Mouse (Mus musculus) induced T-regulatory cell, adult 2 months (primary cell): ENCODE results near the gene Vav1.
A peak's percentile ranks its signal among the peaks of the same experiment; 100 is the strongest.
"Not testable (repeated sequence)": the region's sequence is repeated elsewhere in the genome, so short reads cannot be mapped to it uniquely, and the experiment has no call there.

Source experiments
- DNase-seq: peaks from one replicate; pipeline ENCODE4 v3.0.0-alpha.2; 2012; ENCODE audit warnings: low read depth

Gene Vav1

DNA sequence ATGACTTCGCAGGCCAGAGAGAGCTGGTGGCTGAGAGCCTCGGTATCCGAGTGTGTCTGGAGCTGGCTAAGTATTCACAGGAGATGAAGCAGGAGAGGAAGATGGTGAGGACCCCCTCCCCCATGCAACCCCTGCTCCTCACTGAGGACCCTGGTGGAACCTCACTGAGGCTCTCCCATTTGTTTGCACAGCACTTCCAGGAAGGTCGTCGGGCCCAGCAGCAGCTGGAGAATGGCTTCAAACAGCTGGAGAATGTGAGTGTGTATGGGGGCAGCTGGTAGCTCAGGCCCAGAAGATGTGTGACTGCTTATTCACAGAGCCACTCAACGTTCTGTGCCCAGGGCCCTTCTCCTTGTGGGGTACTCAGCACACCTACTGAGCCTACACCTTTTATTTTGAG is 25.6 kb upstream of the Vav1 start:
- no peak for DNase-seq

DNA sequence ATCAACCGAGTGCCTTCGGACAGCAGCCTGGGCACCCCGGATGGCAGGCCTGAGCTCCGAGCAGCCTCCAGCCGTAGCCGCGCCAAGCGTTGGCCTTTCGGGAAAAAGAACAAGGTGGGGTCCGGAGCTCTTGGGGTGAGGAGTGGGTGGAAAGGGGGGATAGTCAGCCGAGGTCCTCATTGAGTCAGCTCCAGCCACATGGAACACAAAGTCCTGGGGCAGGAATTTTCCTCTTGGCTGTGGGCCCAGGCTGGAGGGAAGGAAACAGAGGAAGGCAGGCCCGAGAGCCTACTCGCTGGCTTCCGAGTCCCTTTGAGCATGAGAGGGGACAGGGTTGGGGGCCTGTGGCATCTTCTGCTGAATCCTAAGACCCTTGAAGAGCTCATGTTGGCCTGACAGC is 23.5 kb upstream of the Vav1 start:
- no peak for DNase-seq

DNA sequence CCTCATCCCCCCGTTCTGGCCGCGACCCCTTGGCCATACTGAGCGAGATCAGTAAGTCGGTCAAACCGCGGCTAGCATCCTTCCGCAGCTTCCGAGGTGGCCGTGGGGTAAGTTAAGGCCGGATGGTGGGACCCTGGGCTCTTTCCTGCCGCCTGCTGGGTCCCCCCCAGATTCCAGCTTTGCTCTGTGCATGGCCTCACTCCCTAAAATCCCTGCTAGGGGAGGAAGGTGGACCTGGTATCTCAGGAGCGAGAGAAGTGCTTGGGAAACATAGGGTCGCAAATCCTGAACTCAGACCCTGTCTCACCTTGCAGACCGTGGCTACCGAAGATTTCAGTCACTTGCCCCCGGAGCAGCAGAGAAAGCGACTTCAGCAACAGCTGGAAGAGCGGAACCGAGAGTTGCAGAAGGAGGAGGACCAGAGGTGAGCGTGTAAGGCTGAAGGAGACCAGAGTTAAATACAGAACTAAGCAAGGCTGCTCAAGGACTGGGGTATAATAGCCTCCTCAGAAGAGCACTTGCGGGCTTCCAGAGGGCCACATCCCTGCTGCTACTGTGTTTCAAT is 21.9 kb upstream of the Vav1 start:
- DNase-seq: no peak

DNA sequence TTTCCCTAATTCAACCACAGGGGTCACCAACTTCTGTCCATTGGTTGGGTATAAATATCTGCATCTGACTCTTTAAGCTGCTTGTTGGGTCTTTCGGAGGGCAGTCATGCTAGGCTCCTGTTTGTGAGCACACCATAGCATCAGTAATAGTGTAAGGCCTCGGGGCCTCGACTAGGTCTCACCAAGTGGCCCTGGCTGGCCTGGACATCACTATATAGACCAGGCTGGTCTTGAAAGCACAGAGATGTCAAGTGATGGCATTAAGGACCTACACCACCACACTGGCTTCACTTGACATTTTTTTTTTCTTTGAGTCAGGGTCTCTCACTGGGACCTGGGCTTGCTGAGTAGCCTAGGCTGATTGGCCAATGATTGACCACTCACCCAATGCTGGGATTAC is 20.7 kb upstream of the Vav1 start:
- no peak for DNase-seq

DNA sequence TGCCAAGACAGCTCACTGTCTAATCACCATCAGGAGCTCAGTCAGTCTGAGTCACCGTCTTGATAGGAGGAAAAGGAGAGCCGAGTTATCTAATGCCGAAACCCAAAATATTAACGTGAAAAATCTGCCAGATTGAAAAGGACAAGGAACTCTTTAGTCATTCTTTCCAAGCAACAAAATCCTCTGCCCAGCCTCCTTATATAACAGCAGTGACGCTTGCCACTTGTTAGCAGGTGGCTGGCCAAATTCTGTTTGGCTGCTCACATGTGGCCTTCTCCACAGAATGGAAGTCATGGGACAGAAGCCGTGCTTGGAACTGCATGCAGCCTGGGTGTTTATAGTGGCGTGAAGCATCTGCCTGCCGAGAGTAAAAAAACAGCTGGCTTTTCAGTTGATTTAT is 19.2 kb upstream of the Vav1 start:
- DNase-seq: no peak

DNA sequence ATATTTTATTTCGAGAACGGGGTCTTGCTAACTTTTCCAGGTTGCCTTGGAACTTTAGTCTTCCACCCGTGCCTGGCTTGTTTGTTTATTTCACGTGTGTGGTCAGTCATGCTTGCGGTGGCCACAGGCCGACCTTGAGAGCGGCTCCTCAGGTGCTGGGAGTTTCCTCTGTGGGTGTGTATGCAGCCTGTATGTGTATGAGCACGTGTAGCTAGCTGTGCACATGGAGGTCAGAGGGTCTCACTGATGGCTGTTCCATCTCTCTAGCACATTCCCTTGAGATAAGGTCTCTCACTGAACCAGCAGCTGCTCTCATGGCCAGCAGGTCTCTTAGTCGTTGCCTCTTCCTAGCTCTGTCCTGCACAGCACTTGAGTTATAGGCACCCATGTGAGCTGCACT is 18.5 kb upstream of the Vav1 start:
- no peak for DNase-seq

DNA sequence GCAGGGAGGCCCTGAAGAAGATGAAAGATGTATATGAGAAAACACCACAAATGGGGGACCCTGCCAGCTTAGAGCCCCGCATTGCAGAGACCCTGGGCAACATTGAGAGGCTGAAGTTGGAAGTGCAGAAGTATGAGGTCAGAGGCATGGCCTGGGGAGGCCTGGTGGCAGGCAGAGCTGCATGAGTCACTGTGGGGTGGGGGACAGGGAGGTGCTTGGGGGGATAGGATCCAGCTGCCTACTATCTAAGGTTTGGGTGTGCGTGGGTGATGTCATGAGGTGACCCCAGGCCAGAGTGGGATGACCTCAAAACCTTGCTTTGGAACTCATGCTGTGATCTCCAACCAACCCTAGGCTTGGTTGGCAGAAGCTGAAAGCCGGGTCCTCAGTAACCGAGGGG is 17.6 kb upstream of the Vav1 start:
- DNase-seq: no peak

DNA sequence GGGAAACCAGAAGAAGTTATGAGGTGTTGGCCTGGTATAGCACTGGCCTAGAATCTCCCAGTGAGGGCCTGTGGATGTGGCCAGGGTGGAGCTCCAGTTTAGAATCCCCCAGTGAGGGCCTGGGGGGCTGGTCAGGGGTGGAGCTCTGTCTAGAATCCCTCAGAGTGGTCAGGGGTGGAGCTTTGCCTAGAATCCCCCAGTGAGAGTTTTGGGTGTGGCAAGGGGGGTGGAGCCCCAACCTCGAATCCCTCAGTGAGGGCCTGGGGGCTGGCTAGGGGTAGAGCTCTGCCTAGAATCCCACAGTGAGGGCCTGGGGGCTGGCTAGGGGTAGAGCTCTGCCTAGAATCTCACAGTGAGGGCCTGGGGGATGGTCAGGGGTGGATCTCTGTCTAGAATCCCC is 17.1 kb upstream of the Vav1 start:
- DNase-seq: no peak

DNA sequence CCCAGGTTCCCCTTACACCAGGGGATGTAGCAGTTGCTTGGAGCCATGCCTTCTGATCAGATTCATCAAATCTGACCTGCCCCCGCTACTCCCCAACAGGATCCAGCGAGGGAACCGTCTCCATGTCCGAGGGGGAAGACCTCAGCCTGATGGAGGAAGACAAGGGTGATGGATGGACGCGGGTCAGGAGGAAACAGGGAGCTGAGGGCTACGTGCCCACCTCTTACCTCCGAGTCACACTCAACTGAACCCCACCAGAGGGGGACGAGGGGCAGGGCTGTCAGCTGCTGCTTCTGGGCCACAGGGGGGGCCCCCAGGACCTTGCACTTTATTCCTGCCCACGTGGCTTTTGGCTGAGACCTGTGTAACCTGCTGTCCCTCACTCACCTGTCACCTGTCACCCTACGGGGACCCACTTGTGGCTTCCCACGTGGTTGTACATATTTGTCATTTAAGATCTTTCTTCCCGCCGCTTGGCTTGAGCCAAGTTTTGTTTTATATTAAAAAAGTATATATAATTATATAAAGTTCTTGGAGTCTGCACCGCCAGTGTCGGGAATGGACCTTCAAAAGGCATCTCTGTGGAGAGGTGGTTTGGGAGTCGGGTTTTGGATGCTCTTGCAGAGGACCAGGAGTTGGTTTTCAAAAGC is 15.9 kb upstream of the Vav1 start:
- no peak for DNase-seq

DNA sequence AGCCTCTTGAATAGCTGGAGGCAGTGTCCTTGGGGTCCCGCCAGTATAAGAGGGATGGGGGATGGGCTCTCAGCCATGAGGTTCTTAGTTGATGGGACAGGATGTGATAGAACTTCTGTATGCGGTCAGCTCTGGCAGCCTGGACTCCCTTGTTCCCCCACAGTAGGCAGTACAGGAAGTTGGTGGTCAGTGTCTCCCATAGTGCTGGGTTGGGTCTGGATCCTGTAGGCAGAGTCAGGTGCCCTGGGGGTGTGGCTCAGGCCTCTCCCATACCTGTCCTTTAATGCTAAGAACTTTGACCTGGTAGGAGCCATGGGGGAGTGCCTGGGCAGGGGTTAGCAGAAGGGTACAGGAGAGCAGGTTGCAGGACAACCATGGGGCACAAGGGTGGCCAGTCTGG is 14.7 kb upstream of the Vav1 start:
- DNase-seq: no peak

DNA sequence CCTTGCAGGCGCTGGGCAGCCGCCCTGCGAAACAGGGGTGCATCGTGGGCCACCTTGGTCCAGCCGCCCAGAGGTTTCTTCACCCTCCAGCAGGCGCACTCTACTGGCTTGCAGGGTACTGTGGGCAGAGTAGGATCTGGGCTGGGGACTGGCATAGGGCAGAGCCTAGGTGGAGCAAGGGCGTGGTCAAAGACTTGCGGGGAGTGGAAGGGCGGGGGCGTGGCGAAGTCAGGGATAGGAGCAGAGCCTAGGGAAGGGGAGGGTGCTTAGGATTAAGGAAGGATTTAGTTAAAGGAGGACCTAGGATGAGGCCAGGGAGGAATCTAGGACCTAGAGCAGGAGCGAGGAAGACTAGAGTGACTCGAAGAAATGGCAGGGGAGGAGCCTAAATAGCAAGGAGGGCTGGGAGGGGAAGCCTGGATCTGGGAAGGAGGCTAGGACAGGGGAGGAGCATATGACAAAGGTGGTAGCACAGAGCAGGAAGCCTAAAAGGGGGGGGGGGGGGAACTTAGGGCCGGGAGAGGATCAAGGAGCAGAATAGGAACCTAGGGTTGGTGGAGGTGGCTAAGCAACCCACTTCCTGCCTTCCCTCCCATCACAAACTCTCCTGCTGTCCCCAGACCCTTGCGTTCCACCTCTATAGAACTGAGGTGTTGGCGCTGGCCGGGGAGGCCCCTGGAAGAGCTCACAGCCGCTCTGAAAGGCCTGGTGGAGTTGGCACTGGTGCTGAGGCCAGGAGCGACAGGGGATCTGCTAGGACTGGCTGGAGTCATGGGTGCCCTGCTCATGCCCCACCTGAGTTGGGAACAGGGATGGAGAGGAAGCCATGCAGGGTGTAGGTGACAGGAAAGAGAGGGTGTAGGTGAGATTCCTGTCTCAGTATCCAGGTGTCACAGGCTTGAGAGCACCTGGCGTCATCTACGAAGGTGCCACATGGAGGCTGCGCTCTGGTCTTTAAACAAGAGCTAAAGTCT is 13.6 kb upstream of the Vav1 start:
- DNase-seq: peak; percentile 60

DNA sequence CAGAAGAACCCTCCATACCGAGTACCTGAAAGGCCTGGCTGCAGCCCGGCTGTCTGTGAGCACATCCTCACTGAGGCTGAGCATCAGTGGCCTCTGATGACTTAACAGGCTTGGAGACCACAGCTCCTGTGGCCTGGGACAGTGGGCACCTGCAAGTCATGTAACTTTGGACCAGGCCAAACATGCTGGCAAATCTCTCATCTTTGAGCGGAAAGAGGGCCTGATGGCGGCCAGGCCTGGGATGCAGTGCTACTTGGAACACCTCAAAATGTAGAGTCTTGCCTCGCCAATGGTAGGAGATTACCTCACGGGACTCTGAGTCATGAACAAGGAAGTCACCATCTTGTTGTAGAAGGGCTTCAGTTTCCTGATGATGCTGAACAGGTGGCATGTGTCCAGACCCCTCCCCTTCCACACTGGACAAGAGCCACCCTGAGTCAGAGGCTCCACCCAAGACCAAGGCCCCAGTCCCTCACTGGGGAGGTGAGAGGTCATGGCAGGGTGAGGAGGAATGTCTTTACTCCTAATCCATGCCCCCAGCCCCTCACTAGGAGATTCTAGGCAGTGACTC is 11.3 kb upstream of the Vav1 start:
- DNase-seq: no peak

DNA sequence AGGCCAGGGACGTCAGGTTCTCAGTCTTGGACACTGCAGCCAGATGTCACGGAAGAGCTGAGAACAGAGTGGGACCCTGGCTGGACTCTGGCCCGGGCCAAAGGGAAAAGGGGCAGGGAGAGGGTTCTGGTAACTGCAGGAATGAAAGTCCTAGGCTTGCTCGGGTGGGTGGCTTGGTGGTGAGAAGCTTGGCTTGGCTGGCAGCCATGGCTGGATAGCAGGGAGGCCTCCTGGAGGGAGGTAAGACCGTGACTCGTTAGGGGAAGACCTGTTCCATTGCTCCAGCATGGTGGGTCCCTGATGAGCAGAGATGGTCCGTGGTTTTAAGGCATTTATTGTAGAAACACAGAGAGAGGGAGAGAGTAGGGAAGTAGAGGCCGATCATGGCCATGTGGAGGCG is 7.6 kb upstream of the Vav1 start:
- DNase-seq: no peak

DNA sequence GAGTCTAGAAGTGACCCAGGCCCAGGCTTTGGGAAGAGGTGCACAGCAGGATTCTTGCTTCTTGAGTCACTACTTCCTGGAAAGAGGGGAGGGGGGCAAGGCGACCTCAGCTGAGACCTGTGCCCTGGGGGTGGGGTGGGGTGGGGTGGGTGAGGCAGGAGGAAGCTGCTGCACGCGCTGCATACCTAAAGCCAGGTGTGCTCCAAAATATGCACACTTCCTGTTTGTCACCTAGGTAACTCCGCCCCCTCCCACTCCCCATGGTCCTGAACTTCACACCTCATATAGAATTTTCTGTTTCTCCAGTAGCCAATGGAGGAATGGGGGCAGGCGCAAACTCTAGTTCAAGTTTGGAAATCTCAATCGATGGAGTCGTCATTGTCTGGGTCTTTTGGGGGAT is 5.1 kb upstream of the Vav1 start:
- DNase-seq: no peak

DNA sequence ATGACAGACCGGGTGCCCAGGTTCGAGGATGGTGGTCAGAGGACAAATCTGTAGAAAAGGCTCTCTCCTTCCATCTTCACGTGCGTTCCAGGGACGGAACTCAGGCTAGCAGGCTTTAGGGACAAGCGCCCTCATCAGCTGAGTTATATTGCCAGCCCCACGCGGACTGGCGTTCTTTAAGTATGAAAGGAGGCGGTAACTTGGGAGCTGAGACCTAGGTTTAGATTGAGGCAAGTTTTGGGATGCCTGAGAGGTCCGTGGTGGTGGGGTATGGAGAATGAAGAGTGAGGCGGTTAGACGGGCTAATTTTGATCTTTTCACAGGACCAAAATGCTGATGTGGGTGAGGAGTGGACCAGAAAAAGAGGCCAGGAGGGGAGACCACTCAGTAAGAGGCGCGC is 4.2 kb upstream of the Vav1 start:
- DNase-seq: no peak

DNA sequence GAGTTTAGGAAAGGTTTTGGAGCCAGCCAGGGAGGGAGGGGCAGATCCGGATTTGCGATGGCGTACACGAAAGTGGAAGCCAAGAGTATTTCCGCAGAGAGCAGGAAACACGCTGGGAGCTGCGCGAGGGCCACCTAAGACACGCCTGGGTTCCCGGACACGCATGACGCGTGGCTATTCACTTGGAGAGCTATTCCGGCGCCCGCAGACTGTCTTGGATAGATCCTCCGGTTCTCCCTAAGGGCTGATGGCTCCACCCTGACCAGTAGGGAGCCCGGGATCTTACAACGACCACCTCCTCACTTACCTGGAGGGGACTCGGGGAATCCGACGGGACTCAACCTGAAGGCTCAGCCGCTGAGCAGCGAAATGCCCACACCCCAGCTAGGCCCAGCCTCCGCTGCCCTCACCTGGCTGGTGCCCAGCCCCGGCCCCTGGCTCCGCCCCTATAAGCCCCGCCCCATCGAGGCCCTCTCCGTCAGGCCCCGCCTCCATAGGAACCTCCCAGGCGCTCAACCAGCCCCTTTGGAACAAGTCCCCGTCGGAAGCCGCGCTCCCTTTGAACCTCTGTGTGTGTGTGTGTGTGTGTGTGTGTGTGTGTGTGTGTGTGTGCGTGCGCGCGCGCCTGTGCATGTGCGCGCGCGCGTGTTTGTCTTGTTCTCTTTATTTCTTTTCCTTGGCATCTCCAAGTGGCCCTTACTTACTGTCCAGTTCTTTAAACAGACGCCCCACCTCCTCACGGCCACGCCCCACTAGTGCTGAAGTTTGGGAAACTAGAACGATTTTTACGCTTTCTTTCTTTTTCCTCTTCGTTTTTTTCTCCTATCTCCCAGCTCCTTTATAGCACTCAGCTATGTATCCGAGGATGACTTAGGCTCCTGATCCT is 3.5 kb upstream of the Vav1 start:
- DNase-seq: peak; percentile 93

DNA sequence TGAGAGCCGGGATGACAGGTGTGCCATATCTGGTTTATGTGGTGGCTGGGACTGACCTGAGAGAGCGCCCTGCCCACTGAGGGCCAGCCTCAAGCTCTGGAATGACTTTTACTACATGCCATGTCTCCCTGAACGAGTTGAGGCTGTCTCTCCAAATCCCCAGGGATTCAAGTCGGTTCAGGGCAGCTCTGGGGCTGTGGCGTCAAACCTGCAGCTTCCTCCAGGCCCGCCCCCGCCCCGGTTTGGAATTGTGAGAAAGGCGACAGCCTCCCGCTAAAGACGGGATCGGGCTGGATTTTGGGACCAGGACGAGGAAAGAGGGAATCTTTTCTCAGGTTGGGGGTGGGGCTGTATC is 2.9 kb upstream of the Vav1 start:
- DNase-seq: no peak

DNA sequence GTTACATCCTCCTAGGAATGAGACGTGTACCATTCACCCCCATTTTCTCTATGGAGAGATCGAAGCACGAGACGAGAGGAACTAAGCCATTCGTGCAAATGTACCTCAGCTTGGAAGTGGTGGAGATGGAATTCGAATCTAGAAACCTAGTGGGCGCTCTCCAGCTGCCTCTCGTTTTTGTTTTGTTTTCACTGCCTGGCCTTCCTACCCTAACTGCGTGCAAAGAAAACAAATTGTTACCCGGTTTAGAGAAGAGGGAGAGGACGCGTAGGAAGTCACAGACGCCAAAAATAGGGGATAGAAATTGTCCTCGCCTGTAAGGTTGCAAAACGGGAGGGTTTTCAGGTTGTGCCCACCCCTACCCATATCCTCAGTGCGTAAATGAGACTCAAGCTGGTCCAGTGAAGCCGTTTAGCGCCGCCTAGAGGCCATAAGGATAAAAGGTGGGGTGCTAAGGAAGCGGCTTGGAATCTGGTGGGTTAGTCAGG is 2.2 kb upstream of the Vav1 start:
- DNase-seq: peak; percentile 94

DNA sequence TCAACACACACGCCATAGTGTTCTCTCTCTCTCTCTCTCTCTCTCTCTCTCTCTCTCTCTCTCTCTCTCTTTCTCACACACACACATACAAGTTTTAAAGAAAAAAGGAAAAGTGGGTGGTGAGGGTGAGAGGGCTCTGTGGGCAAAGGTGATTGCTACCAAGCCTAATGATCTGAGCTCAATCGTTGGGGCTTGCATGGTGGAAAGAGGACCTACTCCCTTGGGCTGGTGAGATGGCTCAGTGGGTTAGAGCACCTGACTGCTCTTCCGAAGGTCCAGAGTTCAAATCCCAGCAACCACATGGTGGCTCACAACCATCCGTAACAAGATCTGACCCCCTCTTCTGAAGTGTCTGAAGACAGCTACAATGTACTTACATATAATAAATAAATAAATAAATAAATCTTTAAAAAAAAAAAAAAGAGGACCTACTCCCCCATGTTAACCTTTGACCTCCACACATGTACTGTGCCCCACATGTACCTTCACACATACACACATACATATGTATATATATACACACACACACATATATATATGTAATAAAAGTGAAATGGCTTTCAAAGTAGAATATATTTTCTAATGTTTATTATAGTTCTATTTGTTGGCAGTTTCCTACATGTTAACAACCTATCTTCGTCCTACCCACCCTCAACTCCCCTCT is 1.2 kb upstream of the Vav1 start:
- DNase-seq: not testable (repeated sequence)

DNA sequence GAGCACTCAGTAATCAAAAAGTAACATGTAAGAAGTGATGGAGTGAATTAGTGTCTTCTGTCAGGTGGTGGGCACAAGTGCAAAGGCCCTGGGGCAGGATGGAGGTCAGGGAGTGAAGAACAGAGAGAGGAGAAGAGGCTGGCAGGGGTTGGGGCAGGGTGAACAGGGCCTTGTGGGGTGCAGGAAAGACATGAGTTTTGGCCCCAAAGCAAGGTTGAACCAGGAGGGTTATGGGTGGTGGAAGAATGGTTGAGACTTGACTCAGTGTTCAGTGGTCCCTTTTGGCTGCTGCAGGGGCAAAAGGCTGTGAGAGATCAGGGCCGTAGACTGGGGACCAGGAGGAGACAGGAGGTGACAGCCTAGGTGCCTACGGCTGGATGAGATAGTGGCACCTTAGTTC is 363 bp upstream of the Vav1 start:
- no peak for DNase-seq

DNA sequence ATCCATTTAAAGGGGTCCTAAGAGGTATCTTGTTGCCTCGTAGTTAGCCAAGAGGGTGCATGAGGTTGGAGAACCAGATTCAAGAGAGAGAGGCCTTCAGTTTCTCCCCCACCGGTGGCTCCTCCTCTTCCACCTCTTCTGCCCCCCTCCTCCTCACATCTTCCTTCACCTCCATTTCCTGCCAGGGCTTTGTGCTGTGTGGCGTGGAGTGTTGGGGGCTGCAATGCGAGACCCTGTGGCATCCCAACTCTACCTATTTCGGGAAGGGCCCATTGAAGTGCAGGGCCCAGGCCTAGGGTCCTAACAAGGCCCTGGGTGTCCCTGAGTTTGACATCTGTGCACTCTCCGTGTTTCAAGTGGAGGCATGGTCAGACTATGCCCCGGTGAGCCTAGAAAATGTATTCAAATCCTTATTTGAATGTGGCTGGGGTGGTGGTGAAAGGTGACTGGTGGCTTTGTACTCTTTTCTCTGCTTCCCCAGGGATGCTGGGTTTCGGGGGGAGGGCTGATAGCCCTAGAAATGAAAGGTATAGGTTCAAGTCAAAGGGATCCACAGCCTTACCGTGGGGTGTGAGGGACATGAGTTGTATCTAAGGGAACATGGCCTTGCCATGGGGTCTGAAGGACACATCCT is 808 bp downstream of the Vav1 start:
- peak; percentile 73 for DNase-seq
